Mouse (Mus musculus): ENCODE data around the gene Sh3rf3.

DNA sequence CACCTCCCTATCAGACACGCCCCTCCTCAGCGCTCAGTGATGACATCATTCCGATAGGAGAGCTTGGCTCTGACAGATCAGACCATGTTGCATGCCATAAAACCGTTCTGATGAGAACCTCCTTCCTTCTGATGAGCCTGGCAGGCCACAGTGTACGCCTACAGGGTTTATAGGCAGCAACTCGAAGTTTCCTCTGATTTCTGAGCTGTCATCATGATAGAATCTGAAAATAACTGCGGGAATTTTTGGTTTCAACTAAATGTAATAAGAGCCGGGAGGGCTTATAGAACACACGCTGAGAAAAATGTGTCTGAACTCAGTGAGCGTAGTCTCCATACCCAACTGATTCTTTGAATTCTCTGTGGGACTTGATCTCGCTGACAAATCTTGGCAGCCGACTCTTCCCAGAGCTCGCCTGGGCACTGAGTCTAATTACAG lies 20.6 kb downstream of the Sh3rf3 start:
- TF ChIP-seq POLR2A (IDR thresholded peaks at IDR 0.05; ENCODE audit: control insufficient read depth, extremely low read depth, insufficient read depth, low read length, poor library complexity): no peak
- TF ChIP-seq CTCF (IDR thresholded peaks at IDR 0.05; ENCODE audit: borderline replicate concordance, control insufficient read depth, extremely low read depth, insufficient read depth, low read length, poor library complexity): no peak
